Mouse (Mus musculus) G1E-ER4 (cell line): Measurements from ENCODE around the gene Gm17606. TPM values are rescaled to one million over a fixed set of nuclear protein-coding genes. Genes with fewer than 3 reads are reported as not detected.

Experiments
- GATA1 ChIP-seq: IDR thresholded peaks from one replicate; pipeline ENCODE4 v1.8.0; 2012; ENCODE audit warnings: low read length, inconsistent platforms
- polyA plus RNA-seq: library from polyadenylated mRNA; stranded (reverse); fragments of >175 nt; gene quantifications from 2 replicates; pipeline ENCODE4 v1.2.3, GENCODE M21; 2012

The Gm17606 gene
- polyA plus RNA-seq, 1 experiment, result not detected

DNA sequence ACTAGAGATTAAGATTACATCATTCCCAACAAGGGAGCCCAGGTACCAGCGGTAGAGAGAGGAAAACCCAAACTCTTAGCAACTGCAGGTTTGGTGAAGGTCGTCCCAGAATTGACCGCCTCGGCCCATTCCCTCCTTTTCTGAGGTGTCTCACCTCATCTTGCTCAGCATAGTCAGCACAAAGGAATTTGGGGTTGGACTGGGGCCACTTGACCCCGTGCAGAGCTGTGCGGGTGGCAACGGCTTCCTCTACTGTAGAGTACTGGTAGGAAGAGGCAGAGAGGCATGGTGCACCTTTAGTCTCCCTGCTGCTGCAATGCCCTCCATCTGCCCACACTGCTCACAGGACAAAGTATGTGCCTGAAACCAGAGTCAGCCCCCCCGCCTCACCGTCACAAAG, 3.5 kb downstream of the Gm17606 start:
- no peak for TF ChIP-seq GATA1

DNA sequence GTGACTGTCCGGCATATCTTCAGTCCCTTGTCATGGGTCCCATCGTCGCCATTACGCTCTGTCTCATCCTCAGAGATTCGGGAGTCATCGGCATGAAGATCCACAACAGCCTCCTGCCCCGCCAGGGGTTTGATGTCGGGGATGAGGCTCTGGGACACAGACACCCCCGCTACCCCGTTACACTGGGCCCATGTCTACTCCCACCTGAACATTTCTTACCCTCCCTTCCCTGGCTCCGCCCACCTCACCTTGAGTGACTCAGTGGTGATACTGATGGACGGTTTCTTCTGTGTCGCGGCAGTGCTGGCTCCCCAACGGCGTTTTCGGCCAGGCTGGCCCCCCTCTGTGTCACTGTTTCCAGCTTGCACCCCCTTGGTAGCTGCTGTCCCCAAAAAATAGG, 5.7 kb downstream of the Gm17606 start:
- no peak for TF ChIP-seq GATA1

DNA sequence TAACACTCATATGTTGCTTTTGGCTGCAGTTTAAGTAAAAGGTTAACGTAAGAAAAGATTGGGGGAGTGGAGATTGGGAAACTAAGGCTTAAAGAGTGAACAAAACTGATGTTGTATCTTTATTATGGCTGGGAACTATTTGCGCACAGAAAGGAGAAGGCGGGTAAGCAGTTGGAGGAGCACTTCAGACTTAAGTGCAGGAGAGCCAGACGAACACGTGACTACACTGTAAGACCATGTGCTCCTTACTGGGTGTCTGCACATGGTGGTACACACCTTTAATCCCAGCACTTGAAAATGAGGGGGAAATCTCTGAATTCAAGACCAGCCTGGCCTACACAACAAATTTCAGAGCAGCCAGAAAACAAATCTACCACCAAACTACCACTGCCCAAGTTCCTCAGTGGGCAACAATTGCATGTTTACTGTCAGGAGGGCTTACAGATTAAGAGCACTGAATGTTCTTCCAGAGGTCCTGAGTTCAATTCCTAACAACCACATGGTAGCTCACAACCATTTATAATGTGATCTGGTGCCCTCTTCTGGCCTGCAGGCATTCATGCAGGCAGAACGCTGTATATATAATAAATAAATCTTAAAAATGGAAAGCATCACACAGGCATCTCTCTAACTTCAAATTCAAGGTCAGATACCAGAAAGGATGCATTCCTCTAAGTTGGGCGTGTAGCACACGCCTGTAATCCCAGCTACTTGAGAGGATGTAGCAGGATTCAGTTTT, 6.3 kb downstream of the Gm17606 start:
- TF ChIP-seq GATA1, result no peak

DNA sequence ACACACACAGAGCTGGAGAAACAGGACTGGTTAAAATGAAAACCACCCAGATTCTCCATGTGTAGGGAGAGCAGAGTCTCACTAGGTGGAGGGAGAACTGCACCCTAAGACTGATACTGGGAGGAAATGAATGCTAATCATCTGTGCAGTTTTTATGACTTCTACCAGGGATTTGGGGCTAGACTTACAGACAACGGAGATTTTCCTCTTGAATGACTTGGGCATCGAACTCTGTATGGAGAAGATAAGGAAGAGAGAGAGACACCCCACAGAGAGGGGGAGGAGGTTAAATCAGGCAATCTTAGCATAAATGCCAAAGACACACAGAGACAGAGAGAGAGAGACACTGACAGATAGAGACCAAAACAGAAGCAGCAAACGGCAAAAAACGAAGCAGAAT, 7.1 kb downstream of the Gm17606 start:
- peak; percentile 62 for TF ChIP-seq GATA1

DNA sequence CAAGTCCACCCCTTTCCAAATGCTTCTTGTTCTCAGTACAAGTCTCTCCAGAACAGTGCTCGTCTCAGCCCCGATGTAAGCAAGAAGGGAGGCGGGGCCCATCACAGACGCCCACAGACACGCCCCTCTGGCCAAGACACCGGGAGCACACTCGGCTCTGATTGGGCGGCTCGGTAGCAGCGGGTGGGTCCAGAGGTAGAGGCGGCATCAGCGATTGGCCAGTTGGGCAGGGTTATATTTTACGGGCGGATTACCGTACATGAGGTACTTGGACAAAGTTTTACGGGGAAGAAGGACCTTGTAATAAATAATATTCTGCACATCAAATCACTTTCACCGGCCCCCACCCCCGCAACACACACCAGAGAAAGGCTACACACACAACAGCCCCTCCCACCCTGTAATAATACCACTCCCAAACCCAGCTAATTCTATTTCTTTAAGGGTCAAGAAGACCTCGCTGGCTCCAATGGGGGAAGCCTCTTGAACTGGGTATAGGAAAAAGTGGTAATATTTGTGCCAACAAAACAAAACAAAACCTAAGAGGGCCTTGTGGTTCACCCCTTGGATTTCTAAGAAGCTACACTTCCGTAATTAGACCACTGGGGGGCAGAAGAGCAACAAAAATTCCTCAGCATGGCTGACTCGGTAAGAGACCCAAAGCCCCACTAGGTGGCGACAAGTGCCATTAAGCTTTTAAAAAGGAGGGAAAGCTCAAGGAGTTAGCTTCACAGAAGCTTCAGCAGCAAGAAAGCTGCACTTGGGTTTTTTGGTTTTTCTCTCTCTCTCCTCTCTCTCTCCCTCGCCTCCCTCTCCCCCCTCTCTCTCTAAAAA, 10.1 kb downstream of the Gm17606 start:
- TF ChIP-seq GATA1, result no peak

DNA sequence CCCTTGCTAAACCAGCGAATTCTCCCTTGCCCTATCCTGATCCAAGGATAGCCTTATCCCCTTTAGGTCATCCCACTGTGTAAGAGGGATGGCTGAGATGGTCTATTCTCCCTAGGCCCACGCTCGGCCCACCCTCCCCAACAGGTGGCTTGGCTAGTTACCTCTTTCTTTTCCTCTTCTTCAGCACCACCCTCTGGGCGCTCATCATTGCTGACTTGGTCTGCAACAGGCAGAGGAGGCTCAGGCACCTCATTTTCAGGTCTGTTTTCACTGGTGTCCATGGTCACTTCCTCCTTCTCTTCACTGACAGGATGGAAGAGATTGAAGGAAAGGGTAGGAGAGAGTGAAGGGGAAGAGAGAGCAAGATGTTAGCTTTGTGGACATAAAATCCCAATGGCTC, 10.8 kb downstream of the Gm17606 start:
- no peak for TF ChIP-seq GATA1

DNA sequence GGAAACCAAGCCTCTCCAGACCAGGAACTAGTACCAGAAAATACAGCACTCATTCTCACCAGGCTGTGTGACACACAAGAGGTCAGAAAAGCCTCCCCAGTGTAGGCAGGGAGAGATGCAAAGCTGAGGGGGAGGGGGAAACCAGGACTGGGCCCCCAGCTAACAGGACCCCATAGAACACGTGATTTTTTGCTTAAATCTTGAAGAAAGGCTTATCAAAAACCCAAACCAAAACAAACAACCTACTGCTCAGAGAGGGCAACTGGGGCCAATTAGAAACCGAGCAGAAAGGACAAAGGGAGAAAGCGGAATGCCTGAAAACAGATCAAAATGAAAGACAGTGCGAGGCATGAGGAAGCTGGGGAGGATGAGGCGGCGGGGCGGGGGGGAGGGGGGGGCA, 12.0 kb downstream of the Gm17606 start:
- TF ChIP-seq GATA1, result no peak

DNA sequence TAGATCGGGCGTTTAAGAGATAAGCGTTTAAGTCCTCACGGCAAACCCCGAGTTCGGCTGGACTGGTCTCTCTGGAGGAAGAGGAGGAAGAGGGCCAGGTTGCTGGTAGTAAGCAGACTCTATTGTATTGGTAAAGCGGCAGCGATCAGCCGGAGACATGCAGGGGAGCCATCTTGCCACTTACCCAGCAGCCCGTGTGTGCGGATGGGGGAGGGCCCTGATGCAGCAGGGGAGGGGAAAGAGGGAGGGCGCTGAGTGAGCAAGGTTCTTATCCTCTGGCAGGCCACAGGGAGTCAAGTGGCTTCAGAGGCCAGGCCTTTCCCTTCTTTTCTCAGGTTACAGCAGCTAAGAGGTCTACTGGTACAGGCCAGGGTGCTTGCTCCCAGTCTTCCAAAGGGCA, 12.7 kb downstream of the Gm17606 start:
- TF ChIP-seq GATA1, result no peak

DNA sequence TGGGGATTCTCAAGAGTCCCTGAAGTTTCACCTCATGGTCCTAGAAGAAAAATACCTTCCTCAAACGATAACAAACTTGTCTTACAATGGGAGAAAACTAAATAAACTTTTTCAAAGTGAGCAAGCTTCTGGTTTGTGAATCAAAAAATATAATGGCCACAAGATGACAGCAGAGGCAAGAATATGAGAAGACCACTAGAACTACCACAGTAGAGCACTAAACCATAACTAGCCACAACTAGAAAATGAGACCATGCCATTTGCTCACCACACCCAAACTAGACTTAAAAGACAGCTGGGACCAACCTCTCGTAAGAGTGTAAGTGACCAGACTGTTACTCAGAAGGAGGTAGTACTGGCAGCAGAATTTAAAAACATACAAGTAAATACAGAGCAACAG, 19.3 kb downstream of the Gm17606 start:
- no peak for TF ChIP-seq GATA1

DNA sequence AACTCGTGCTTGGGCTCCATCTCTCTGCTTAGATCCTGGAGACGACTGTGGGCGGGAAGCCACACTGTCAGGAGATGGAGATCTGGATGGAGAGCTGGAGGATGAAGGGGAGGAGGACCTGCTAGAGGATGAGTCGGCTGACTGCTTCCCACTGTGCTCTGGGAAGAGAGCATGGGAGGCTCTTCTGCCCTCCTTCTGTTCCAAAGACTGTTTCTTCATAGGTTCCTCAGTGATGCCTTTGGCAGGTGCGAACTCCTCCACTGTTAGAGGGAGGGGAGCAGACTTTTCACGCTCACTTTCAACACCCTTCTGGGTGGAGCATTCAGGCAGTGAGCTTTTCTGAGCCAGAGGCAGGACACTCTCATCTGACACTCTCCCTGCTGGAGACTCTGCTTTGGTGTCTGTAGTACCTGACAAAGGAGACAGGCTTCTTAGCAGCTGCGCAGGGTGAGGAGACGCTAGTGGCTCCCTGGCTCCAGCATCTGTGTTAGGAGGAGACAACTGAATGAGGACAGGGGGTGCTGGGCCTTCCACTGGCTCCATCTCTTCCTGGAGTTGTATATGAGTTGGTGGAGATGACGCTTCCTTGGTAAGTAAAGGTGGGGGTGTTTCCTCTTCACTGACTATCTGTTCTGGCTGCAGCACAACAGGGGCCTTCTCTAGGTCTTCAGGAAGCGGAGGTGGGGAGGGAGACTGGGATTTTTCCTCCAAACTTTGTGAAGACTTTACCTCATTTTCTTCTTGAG, 23.9 kb downstream of the Gm17606 start:
- TF ChIP-seq GATA1, result no peak

DNA sequence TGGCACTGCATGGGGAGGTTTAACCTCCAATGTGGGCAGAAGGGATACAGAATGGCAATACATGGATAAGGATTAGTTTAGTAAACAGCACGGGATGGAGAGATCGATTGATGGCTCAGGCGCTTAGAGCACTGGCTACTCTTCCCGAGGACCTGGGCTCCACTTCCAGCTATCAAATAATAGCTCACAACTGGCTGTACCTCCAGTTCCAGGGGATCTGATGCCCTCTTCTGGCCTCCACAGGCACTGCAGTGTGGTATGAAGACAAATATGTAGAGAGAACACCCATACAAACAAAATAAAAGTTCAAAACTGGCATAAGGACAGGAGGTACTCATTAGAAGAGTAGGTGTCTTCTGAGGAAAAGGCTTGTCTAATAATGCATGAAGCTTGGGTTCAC, 28.6 kb downstream of the Gm17606 start:
- no peak for TF ChIP-seq GATA1

DNA sequence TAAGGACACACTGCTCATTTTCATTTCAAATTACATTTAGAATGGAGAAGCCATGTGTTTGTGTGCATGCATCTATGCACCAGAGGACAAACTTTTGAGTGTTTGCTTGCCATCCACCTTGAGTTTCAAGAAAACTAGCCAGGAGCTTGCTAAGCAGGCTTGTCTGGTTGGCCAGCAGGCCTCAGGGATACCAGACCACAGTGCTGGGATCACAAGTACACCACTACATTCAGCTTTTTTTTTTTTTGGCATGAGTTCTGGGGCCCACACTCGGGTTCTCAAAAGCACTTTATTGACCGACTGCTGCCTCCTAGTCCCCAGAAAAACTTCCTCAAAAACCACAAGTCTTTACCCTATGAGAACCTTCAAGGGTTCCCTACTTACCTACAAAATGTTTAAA, 33.6 kb downstream of the Gm17606 start:
- no peak for TF ChIP-seq GATA1

DNA sequence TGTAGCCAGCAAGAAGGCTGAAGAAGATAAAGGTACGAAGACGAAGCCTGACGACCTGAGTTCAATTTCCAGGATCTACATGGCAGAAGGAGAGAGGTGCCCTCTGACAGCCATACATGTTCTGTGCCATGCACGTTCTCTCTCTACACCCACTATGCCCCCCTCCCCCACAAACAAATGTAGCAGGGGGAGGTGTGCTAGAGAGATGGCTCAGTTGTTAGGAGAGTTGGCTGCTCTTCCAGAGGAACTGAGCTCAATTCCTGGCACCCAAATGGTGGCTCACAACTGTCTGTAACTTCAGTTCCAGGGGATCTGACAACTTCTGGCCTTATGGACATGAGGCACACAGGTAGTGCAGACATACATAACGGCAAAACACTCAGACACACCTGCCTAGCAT, 35.5 kb downstream of the Gm17606 start:
- TF ChIP-seq GATA1, result no peak

DNA sequence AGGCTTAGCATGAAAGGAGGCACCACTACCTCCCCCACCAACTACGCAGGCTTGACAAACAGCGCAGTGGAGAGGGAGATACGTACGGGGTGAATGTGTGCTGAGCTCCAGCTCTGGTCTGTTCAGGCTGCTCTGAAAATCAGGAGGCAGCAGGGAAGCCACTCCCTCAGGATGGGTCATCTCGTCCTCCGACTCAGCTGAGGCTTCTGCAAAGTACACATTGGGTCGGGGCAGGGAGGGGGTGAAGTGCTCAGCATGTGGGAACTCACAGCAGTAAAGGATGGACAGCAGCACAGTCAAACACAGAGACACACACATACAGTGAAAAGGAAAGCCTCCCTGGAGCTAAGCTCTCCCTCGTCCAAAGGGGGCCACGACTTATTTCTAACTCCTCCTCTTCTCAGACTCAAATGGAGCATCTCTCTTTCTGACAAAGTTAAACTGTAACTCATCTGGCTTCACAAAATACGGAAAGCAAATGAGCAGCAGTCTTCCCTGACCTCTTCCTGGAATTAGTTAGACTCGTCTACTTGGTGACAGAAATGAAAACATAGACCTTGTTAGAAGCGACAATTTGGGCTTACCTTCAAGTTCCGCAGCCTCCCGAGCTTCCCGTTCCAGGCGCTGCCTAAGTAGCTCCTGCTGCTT, 38.0 kb downstream of the Gm17606 start:
- TF ChIP-seq GATA1, result no peak

DNA sequence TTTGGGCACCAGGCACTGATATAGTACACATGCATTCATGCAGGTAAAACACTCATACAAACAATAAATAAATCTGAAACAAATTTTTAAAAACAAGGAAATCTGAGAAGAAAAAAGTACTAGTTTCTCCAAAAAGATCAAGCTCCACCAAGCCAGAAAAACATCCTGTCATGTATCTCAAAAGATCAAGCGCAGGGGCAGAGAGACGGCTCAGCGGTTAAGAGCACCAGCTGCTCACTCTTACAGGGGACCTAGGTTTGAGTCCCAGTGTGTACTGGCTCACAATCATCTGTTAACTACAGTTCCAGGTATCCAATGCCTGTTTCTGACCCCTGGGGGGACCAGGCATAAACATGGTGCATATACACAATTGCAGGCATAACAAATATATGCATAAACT, 41.6 kb downstream of the Gm17606 start:
- TF ChIP-seq GATA1, result no peak

DNA sequence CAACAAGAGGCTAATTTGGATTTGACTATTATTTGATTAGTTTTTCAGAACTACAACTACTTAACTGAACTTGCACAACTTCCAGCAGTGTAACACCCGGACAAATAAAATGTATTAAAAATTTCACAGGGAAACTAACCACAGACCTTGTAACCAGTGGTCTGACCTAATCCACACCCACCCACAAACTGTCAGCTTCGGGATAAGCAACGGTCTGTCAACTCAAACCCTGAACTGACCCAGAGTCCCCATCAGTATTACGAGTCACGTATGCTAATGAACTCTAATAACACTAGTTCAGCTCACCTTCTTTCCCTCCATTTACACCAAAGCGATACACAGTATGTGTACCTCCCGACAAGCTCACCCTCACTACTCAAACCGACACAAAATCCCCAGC, 44.7 kb downstream of the Gm17606 start:
- no peak for TF ChIP-seq GATA1
